Mouse (Mus musculus): ENCODE data around the gene Pdzd4.

GRCm38 (mm10) chrX:73782227-73782626 lies 42.5 kb downstream of the Pdzd4 start:
- TF ChIP-seq CTCF (conservative IDR thresholded peaks at IDR 0.05; ENCODE audit: insufficient read depth, insufficient read length, low read depth, low read length) (no peak), POLR2A (IDR thresholded peaks at IDR 0.05; ENCODE audit: low read depth, low read length) (no peak)

Data from kidney, adult 2 months (tissue).